Mouse (Mus musculus): ENCODE measurements around the gene Olfr312. TPM values are rescaled to one million over a fixed set of nuclear protein-coding genes. Genes with fewer than 3 reads are reported as not detected.

The Olfr312 gene
- not detected in 2 replicates for polyA plus RNA-seq (2012; rRNA removed)

DNA sequence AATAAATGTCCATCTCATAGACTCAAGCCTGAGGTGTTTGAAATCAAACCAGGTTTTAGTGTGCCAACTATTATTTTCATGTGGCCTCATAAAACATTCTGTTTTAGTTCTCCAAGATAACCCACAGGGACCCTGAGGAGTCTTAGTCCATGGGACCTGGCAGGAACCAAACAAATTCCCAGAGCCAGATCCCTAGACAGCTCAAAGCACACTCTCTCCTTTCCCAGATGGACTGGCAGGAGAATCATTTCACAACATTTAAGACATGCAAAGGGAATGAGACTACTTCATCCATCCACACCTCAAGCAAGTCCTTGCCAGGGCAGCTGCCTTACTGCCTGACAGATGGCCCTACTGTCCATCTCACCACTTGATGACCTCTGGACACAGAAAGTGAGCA lies at the start of gene Olfr312:
TSS of gene Olfr312 (plus strand) at position 301 of the 400 bp plus-strand sequence.

DNA sequence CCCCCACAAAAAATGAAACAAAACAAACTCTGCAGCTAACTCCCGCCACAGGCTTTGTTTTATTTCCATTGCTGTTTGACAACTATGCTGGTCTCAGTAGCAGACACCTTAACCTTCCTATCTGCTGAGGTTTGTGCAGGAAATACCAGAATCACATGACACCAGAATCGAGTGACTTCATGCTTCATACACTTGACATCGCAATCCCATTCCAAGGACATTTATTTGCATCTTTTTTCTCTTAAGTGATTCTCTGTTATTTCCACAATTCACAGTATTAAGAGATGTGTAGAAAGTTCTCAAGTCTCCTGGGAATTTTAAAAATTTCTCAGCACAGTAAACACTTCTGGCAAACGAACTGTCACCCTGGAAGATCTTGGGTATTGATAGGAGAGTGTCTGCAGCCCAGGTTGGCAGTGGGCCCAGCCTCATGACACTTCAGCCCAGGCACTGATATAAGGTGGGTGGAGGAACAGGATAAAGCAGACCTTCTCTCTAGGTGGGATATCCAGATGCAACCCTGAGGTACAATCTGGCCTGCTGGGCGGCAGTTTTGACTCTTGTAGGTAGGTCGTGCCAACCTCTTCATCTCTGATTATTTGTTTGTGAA lies 46.5 kb upstream of the Olfr312 start, which contains the start of gene Olfr314:
TSS of gene Olfr314 (plus strand) at position 473 of the 610 bp plus-strand sequence.

GRCm38 (mm10) chr11:58801558-58802228 lies 27.3 kb upstream of the Olfr312 start, which contains the start of gene Fam183b:
TSS of gene Fam183b (minus strand) at chr11:58801960.

DNA sequence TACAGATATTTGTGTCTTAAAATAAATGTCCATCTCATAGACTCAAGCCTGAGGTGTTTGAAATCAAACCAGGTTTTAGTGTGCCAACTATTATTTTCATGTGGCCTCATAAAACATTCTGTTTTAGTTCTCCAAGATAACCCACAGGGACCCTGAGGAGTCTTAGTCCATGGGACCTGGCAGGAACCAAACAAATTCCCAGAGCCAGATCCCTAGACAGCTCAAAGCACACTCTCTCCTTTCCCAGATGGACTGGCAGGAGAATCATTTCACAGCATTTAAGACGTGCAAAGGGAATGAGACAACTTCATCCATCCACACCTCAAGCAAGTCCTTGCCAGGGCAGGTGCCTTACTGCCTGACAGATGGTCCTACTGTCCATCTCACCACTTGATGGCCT lies 14.3 kb upstream of the Olfr312 start, which contains the start of gene Olfr313:
TSS of gene Olfr313 (plus strand) at position 301 of the 400 bp plus-strand sequence.

GRCm38 (mm10) chr11:58838951-58839350 lies 9.9 kb downstream of the Olfr312 start, which contains the start of gene Olfr311:
TSS of gene Olfr311 (plus strand) at chr11:58839251.

DNA sequence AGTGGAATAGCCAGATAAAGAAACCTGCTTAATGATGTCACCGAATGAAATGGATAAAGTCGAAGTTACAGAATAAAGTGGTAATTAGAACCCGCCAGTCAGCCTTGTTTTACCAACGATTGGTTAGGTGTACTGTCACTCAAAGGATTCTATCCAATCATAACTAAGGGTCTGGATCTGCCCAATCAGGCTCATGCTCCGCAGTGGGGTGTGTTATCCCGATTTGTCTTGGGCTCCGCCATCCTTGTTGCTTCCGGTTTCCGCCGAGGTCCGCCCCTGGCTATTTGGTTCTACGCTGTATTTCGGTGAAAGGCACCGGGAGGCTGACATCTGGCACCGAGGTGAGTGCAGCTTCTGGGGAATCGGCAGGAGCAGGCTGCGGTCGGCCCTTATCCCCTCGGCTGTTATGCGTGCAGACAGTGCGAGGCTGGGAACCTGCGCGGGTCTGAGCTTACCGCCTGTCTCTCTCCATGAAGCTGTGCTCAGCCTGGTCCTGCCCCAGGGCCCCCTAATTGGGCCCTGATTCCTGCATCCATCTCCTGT lies 18.0 kb downstream of the Olfr312 start, which contains the start of gene Gm12258:
TSS of gene Gm12258 (plus strand) at position 240 of the 543 bp plus-strand sequence.

DNA sequence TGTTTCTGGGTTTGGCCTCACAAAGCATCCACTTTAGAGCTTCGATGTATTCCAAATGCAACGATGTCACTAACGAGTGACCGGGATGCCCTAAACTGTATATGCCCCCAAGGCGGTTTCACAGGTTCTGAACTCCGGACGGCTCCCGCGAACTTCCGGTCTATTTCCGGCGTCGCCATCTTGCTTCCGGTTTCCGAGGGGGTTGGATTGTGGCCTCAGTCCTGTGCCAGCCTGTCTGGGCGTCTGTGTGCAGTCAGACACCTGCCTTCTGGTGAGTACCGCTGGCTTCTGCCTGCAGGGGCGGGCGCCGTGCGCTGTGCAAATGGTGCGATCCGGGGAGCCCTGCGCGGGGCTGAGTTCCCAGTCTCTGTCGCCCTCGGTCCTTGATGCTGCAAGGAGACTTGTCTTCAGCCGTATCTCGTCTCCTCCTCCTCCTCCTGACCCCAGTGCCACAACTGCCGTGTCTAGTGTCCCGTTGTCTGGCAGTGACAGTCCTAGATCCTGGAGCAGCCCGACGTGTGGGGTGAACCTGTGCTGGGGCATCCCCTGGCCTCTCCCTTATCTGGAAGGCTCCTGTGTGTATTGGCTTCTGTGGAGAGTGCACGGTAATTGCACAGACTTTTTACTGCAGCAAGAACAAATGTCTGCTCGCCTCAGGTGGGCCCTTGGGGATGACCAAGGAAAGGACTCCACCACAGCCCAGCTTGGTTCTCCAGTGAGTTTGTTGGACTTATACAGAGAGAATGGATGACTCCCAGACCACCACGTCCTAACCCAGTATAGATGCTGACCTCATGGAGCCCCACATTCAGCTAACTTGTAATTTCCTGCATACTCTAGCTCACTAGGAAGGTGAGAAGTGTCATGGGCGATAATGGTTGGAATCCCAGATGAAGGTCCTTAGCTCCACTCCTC lies 38.3 kb downstream of the Olfr312 start, which contains the start of gene 2810021J22Rik:
TSS of gene 2810021J22Rik (plus strand) at position 178 of the 915 bp plus-strand sequence.

Other genes with a start within 250 kb of the Olfr312 start
- not detected in 2 replicates for gene Olfr324, start 234.1 kb upstream of the Olfr312 start, polyA plus RNA-seq (2012; rRNA removed)
- gene 2210407C18Rik, start 213.2 kb upstream of the Olfr312 start, polyA plus RNA-seq (2012; rRNA removed): 116 and 121 TPM in 2 replicates
- 0.03 TPM in 1 of 2 replicates, not detected in the other for gene Olfr323, start 198.7 kb upstream of the Olfr312 start, polyA plus RNA-seq (2012; rRNA removed)
- 0.11 and 0.27 TPM in 2 replicates for gene Trim58, start 188.8 kb upstream of the Olfr312 start, polyA plus RNA-seq (2012; rRNA removed)
- gene Olfr322, start 170.5 kb upstream of the Olfr312 start, polyA plus RNA-seq (2012; rRNA removed): not detected in 2 replicates
- not detected in 2 replicates for gene Olfr320, start 148.1 kb upstream of the Olfr312 start, polyA plus RNA-seq (2012; rRNA removed)
- gene Olfr319, start 130.1 kb upstream of the Olfr312 start, polyA plus RNA-seq (2012; rRNA removed): not detected in 2 replicates
- gene Olfr318, start 105.2 kb upstream of the Olfr312 start, polyA plus RNA-seq (2012; rRNA removed): not detected in 2 replicates
- not detected in 2 replicates for gene Olfr317, start 90.0 kb upstream of the Olfr312 start, polyA plus RNA-seq (2012; rRNA removed)
- not detected in 2 replicates for gene Olfr316, start 76.5 kb upstream of the Olfr312 start, polyA plus RNA-seq (2012; rRNA removed)
- not detected in 2 replicates for gene Olfr315, start 56.0 kb upstream of the Olfr312 start, polyA plus RNA-seq (2012; rRNA removed)
- gene Olfr314, start 46.3 kb upstream of the Olfr312 start, polyA plus RNA-seq (2012; rRNA removed): not detected in 2 replicates
- gene Fam183b, start 27.3 kb upstream of the Olfr312 start, polyA plus RNA-seq (2012; rRNA removed): 0.26 and 0.61 TPM in 2 replicates
- gene Olfr313, start 14.2 kb upstream of the Olfr312 start, polyA plus RNA-seq (2012; rRNA removed): not detected in 2 replicates
- gene Olfr311, start 10.0 kb downstream of the Olfr312 start, polyA plus RNA-seq (2012; rRNA removed): not detected in 2 replicates
- 0.38 and 0.61 TPM in 2 replicates for gene Gm12258, start 17.9 kb downstream of the Olfr312 start, polyA plus RNA-seq (2012; rRNA removed)
- gene 2810021J22Rik, start 38.0 kb downstream of the Olfr312 start, polyA plus RNA-seq (2012; rRNA removed): 1.1 and 1.4 TPM in 2 replicates
- gene Zfp39, start 75.0 kb downstream of the Olfr312 start, polyA plus RNA-seq (2012; rRNA removed): 0.11 and 0.12 TPM in 2 replicates
- gene Btnl10, start 88.7 kb downstream of the Olfr312 start, polyA plus RNA-seq (2012; rRNA removed): not detected in 2 replicates
- gene Rnf187, start 109.7 kb downstream of the Olfr312 start, polyA plus RNA-seq (2012; rRNA removed): 102 and 188 TPM in 2 replicates
- 1.8 and 3.1 TPM in 2 replicates for gene Hist3h2ba, start 119.7 kb downstream of the Olfr312 start, polyA plus RNA-seq (2012; rRNA removed)
- 7.0 and 8.4 TPM in 2 replicates for gene Hist3h2a, start 125.4 kb downstream of the Olfr312 start, polyA plus RNA-seq (2012; rRNA removed)
- gene Trim17, start 125.4 kb downstream of the Olfr312 start, polyA plus RNA-seq (2012; rRNA removed): 0.05 and 0.08 TPM in 2 replicates
- gene Trim11, start 148.9 kb downstream of the Olfr312 start, polyA plus RNA-seq (2012; rRNA removed): 15.6 and 16.0 TPM in 2 replicates

All from stomach, adult 2 months (tissue).